Mouse (Mus musculus) kidney, postnatal 4 days (tissue): Measurements from ENCODE around the gene Olfr1373.
"Not testable (repeated sequence)": the region's sequence is repeated elsewhere in the genome, so short reads cannot be mapped to it uniquely, and the experiment has no call there.

ENCODE experiments used
- DNase-seq, 2 experiments: peaks; one replicate each; pipeline ENCODE4 v3.0.0; 2021; ENCODE audit warnings: mixed read lengths in 2 of 2

Gene Olfr1373

GRCm38 (mm10) chr11:52145428-52145827 lies at the start of gene Olfr1373:
Olfr1373 (minus strand) TSS chr11:52145528.
- not testable (repeated sequence) for DNase-seq

- DNase-seq: not testable (repeated sequence)
These were observed 35.3 kb upstream of the Olfr1373 start for GRCm38 (mm10) chr11:52180651-52181050.

GRCm38 (mm10) chr11:52179897-52180296 lies 34.6 kb upstream of the Olfr1373 start:
- DNase-seq: not testable (repeated sequence)

GRCm38 (mm10) chr11:52168461-52168860 lies 23.1 kb upstream of the Olfr1373 start:
- DNase-seq: peak in 1 of 2 experiments; percentile 5

GRCm38 (mm10) chr11:52167901-52168302 lies 22.6 kb upstream of the Olfr1373 start:
- DNase-seq: peak; percentile 45 to 62

GRCm38 (mm10) chr11:52167126-52167525 lies 21.8 kb upstream of the Olfr1373 start:
- peak; percentile 41 to 53 for DNase-seq

GRCm38 (mm10) chr11:52163926-52164325 lies 18.6 kb upstream of the Olfr1373 start:
- peak; percentile 65 to 73 for DNase-seq

GRCm38 (mm10) chr11:52143675-52144074 lies 1.7 kb downstream of the Olfr1373 start:
- peak; percentile 59 to 75 for DNase-seq

GRCm38 (mm10) chr11:52130451-52131068 lies 14.8 kb downstream of the Olfr1373 start:
- peak in 1 of 2 experiments; percentile 16 for DNase-seq

- DNase-seq: peak in 1 of 2 experiments; percentile 11
These were observed 15.5 kb downstream of the Olfr1373 start for GRCm38 (mm10) chr11:52129621-52130450.

- peak in 1 of 2 experiments; percentile 21 for DNase-seq
These were observed 16.2 kb downstream of the Olfr1373 start for GRCm38 (mm10) chr11:52129171-52129570.

GRCm38 (mm10) chr11:52128316-52129061 lies 16.8 kb downstream of the Olfr1373 start:
- DNase-seq: peak in 1 of 2 experiments; percentile 6

GRCm38 (mm10) chr11:52127760-52128159 lies 17.6 kb downstream of the Olfr1373 start:
- no peak for DNase-seq

GRCm38 (mm10) chr11:52127169-52127568 lies 18.2 kb downstream of the Olfr1373 start:
- no peak for DNase-seq

GRCm38 (mm10) chr11:52124468-52124867 lies 20.9 kb downstream of the Olfr1373 start:
- no peak for DNase-seq

- no peak for DNase-seq
These were observed 23.3 kb downstream of the Olfr1373 start for GRCm38 (mm10) chr11:52122045-52122444.

GRCm38 (mm10) chr11:52120415-52120814 lies 24.9 kb downstream of the Olfr1373 start:
- peak in 1 of 2 experiments; percentile 7 for DNase-seq

- DNase-seq: no peak
These were observed 28.2 kb downstream of the Olfr1373 start for GRCm38 (mm10) chr11:52117156-52117555.

- DNase-seq: not testable (repeated sequence)
These were observed 29.2 kb downstream of the Olfr1373 start for GRCm38 (mm10) chr11:52116117-52116516.

GRCm38 (mm10) chr11:52115479-52115878 lies 29.8 kb downstream of the Olfr1373 start:
- DNase-seq: no peak

GRCm38 (mm10) chr11:52109421-52109820 lies 35.9 kb downstream of the Olfr1373 start:
- no peak for DNase-seq

GRCm38 (mm10) chr11:52108796-52109195 lies 36.5 kb downstream of the Olfr1373 start:
- no peak for DNase-seq

- no peak for DNase-seq
These were observed 38.9 kb downstream of the Olfr1373 start for GRCm38 (mm10) chr11:52106438-52106837.
